Mouse (Mus musculus) heart, embryonic 10.5 days (tissue): ENCODE measurements around the gene D8Ertd738e. TPM values are rescaled to one million over a fixed set of nuclear protein-coding genes. Genes with fewer than 3 reads are reported as not detected.

Source experiments
- DNase-seq: peaks from one replicate; pipeline ENCODE4 v3.0.0-alpha.2; 2017; ENCODE audit warnings: low spot score
- H3K27ac ChIP-seq: fragments of 300-500 bp; sonication (generic); 2 replicates; pipeline ENCODE4 v1.5.1; 2016; ENCODE audit warnings: mild to moderate bottlenecking
- H3K27me3 ChIP-seq: fragments of 300-500 bp; sonication (generic); 2 replicates; pipeline ENCODE4 v1.6.1; 2016; ENCODE audit warnings: mild to moderate bottlenecking; ENCODE audit not compliant: poor library complexity, insufficient read depth, severe bottlenecking
- H3K36me3 ChIP-seq: fragments of 300-500 bp; sonication (generic); 2 replicates; pipeline ENCODE4 v1.6.1; 2016; ENCODE audit warnings: mild to moderate bottlenecking, moderate library complexity
- H3K4me1 ChIP-seq: fragments of 300-500 bp; sonication (generic); 2 replicates; pipeline ENCODE4 v1.6.1; 2016; ENCODE audit warnings: mild to moderate bottlenecking
- H3K4me3 ChIP-seq: fragments of 300-500 bp; sonication (generic); 2 replicates; pipeline ENCODE4 v1.5.1; 2016; ENCODE audit warnings: mild to moderate bottlenecking, moderate library complexity
- H3K9me3 ChIP-seq: fragments of 300-500 bp; sonication (generic); 2 replicates; pipeline ENCODE4 v1.6.1; 2016; ENCODE audit warnings: mild to moderate bottlenecking, moderate library complexity
- WGBS: fragments of 180-500 bp; shearing (Covaris S2); methylation state at CpG from one replicate; pipeline ENCODE4 v1.1.7; 2016; 5-methylcytosine and 5-hydroxymethylcytosine counted together
- polyA plus RNA-seq: library from polyadenylated mRNA; unstranded; fragments of >200 nt; fragmentation: Nextera tagmentation; extraction: Ambion mirVana; gene quantifications from 2 replicates; pipeline ENCODE4 v1.2.1, GENCODE M21; 2016

The D8Ertd738e gene
- polyA plus RNA-seq, 1 experiment from 2014 or later = 374 TPM

DNA sequence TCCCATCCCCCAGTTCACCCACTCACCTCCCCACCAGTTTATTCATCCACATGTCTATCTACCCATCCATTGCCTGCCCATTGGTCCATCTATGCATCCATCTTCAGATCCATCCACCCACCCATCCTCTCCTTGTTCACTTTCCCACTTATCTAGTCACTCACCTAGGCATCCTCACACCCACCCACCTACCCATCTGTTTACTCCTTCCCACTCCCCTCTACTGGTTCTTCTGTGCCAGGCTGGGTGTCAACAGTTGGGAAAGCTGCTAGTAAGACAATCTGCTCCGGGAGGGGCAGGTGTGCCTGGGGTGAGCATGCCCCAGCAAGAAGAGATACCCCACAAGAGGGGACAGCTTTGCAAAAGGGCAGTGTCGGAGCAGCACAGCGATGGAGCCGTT, 11.6 kb upstream of the D8Ertd738e start:
- 87% methylated on average over 4 of the region's 4 CpGs for WGBS

DNA sequence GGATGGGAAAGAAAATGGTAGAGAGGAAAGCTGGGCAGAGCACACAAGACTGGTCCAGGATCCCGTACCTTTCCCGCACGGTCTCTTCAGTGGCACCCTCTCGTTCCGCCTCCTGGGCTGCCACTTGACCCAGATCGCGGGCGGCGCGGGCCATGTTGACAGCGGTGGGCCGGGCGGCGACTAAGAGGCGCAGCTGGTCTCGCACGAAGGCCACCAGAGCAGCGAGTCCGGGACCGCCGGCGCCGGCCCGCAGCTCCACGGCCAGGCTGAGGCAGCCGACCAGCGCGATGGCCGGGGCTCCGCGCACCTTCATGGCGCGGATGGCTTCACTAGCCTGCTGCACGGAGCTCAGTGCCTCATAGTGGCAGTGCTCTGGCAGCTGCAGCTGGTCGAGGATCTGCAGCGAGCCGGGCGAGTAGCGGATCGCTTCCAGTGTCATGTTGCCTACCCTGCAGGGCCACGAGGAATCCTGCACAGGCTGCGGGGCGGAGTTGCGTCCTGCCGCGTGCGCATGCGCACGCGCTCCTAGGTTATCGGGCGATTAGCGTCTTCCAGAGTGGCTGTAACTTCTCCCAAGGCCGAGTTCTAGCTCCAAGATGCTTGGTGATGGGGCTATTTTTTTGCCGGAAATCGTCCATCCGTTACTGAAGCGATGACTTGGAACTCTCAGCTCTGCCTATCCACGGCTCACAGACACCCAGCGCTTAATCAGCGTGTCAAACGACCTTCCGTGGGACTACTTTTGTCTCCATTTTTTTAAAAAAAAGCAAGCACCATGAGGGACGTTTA, 7.5 kb upstream of the D8Ertd738e start, which contains the start of gene Mri1:
TSS of gene Mri1 (minus strand) at position 505 of the 789 bp plus-strand sequence.
- Histone ChIP-seq H3K9me3 (no peaks in the 10 kb centered on the region), H3K4me3 (peak within 1 kb of the TSS; percentile 87), H3K27ac (peak within 1 kb of the TSS; percentile 94), H3K4me1 (peaks cover 24% of the 10 kb centered on the region), H3K27me3 (no peaks in the 10 kb centered on the region), H3K36me3 (peaks cover 70% of the 10 kb centered on the region)
- peak; percentile 95 for DNase-seq
- WGBS = under 1% methylated on average over 64 of the region's 64 CpGs

More for the DNA sequence above, 11.6 kb upstream of the D8Ertd738e start:
- Histone ChIP-seq H3K9me3 (no peaks in the 10 kb centered on the region), H3K27me3 (no peaks in the 10 kb centered on the region), H3K4me1 (peaks cover 21% of the 10 kb centered on the region), H3K36me3 (peaks cover 79% of the 10 kb centered on the region), H3K4me3 (no peak overlapping the region), H3K27ac (no peak overlapping the region)
- DNase-seq = no peak

DNA sequence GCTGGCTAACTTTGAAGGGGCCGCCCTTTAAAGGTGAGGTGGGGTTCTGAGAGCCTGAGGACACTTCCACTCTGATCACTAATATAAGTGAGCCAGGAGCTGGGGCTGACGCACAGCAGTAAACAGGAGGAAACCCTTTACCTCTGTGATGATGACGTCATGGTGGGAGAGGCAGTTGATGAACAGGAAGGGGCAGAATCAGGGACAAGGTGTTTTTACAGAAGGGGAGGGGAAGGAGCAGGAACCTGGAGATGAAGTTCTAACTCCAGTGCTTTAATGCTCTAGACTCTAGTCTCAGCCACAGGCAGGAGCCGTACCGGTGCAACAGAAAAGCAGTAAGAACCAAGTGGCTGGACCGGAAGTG, 6.9 kb upstream of the D8Ertd738e start:
- H3K36me3 ChIP-seq = peaks cover 70% of the 10 kb centered on the region
- no peaks in the 10 kb centered on the region for H3K9me3 ChIP-seq
- no peaks in the 10 kb centered on the region for H3K27me3 ChIP-seq
- H3K4me1 ChIP-seq = peaks cover 24% of the 10 kb centered on the region
- H3K4me3 ChIP-seq = peak overlapping the region; percentile 87
- H3K27ac ChIP-seq = peak overlapping the region; percentile 94
- no peak for DNase-seq
- 11% methylated on average over 6 of the region's 6 CpGs for WGBS

DNA sequence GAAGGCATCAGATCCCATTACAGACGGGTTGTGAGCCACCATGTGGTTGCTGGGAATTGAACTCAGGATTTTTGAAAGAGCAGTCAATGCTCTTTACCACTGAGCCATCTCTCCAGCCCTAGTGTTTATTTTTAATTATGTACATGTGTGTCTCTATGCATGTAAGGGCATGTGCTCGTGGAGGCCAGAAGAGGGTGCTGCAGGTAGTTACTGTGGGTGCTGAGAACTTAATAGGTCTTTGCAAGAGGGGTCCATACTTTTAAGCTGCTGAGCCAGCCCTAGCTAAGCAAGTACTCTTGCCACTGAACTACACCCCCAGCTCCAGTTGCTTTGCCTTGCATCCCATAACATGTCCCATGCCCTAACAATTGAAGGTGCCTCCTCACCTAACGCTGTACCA, 6.3 kb upstream of the D8Ertd738e start:
- H3K4me1 ChIP-seq = peaks cover 24% of the 10 kb centered on the region
- peak overlapping the region; percentile 87 for H3K4me3 ChIP-seq
- WGBS = 88% methylated on average over 3 of the region's 3 CpGs
- H3K27ac ChIP-seq = peak overlapping the region; percentile 94
- no peaks in the 10 kb centered on the region for H3K9me3 ChIP-seq
- H3K36me3 ChIP-seq = peaks cover 70% of the 10 kb centered on the region
- DNase-seq = no peak
- H3K27me3 ChIP-seq = no peaks in the 10 kb centered on the region

DNA sequence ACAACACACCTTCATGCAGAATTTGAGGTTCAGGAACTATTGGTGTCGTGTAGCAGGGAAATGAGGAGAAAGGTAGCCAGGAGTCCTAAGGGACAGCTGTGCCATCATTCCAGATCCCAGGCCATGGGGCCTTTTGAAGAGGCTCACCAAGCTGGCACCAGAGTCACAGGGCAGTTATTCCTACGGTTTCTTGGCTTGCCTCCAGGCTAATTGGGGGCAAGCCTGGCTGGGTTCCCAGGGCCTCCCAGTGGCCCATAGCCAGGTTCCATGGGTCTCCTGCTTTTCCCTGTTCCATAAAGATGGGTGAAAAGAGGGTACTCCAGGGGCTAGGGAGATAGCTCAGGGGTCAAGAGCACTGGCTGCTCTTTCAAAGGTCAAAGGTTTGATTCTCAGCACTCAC, 7.7 kb downstream of the D8Ertd738e start:
- no peak for DNase-seq
- H3K9me3 ChIP-seq = no peaks in the 10 kb centered on the region
- peaks cover 27% of the 10 kb centered on the region for H3K36me3 ChIP-seq
- H3K27me3 ChIP-seq = no peaks in the 10 kb centered on the region
- WGBS = 75% methylated on average over 2 of the region's 2 CpGs
- H3K4me1 ChIP-seq = peaks cover 13% of the 10 kb centered on the region
- H3K27ac ChIP-seq = no peak overlapping the region
- H3K4me3 ChIP-seq = no peak overlapping the region

DNA sequence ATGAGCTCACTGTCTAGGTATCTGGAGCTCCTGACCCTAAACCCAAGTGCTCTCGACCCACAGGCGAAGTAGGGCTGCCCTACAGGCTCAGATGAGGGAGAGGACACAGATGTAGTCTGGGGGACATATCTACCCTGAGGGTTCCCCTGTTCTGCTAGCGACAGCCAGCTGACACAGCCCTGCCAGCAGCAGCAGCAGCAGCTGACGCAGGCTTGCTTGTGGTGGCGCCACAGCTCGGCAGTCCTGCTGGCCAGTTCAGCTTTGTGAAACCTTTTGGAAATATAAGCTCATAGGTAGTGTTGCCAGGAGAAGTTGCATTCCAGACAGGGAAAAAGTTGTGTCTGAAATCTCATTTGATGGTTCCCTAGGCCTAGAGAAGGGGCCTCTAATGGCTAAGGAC, 8.4 kb downstream of the D8Ertd738e start:
- 44% methylated on average over 6 of the region's 6 CpGs for WGBS

DNA sequence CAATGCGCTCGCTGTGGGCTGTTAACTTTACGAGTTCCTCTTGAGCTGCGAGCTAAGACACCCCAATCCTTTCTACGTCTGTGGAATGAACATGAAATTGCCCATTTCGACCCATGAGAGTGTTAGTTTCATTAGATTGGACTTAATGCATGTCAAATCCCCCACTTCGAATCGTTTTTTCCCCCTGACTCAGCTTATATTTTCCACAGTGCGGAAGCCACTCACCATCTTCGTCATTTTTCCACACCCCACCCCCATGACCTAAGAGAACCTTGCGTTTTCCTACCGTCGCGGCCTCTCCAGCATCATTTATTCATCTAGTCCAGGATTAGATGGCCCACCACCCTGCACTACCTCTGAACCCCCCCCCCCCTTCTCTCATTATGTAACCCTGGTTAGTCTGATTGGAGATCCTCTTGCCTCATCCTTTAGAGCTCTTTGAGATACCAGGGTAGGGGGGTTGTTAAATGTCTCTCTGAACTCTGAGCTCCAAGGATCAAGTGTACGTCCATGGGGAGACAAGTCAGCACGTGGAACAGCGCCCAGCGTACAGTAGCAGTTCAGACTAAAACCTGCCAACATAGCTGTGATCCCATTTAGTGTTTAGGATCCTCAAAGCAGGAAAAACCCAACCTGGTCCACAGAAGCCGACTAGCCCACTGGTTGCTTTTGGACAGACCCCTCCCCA, 11.8 kb downstream of the D8Ertd738e start:
- no peaks in the 10 kb centered on the region for H3K9me3 ChIP-seq
- WGBS = 15% methylated on average over 19 of the region's 19 CpGs
- peaks cover 19% of the 10 kb centered on the region for H3K36me3 ChIP-seq
- peaks cover 25% of the 10 kb centered on the region for H3K4me1 ChIP-seq
- peak overlapping the region; percentile 96 for H3K27ac ChIP-seq
- no peak for DNase-seq
- H3K4me3 ChIP-seq = peak overlapping the region; percentile 98
- no peaks in the 10 kb centered on the region for H3K27me3 ChIP-seq

More for the DNA sequence above, 8.4 kb downstream of the D8Ertd738e start:
- peaks cover 16% of the 10 kb centered on the region for H3K4me1 ChIP-seq
- H3K4me3 ChIP-seq = no peak overlapping the region
- H3K36me3 ChIP-seq = peaks cover 21% of the 10 kb centered on the region
- peak overlapping the region; percentile 36; the same call in 1 of the 2 replicates for H3K27ac ChIP-seq
- no peaks in the 10 kb centered on the region for H3K27me3 ChIP-seq
- no peak for DNase-seq
- H3K9me3 ChIP-seq = no peaks in the 10 kb centered on the region

DNA sequence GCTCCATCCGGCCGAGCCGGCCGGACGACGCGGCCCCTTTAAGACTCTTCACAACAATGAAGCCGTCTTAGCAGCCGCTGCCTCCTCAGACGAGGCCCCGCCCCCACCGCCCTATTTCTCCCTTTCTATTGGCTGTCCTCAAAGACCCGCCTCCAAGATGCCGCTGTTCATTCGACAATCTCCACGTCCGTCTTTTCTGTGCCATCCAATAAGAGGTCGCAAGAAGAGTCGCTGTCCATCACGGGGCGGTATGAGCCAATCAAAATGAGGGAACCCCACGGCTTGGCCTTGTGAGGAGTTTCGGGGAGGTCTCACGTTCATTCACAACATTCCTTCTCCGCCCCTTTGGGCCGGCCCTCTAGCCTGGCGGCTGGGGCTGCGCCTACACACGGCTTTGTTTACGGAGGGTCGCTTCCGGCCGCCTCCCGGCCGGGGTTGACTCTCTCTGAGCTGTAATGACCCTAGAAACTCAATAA, 12.5 kb downstream of the D8Ertd738e start, which contains the start of gene Zswim4:
TSS of gene Zswim4 (minus strand) at position 58 of the 476 bp plus-strand sequence.
- H3K27ac ChIP-seq = peak within 1 kb of the TSS; percentile 96
- H3K4me3 ChIP-seq = peak within 1 kb of the TSS; percentile 98
- H3K9me3 ChIP-seq = no peaks in the 10 kb centered on the region
- H3K27me3 ChIP-seq = no peaks in the 10 kb centered on the region
- peaks cover 26% of the 10 kb centered on the region for H3K36me3 ChIP-seq
- under 1% methylated on average over 35 of the region's 35 CpGs for WGBS
- DNase-seq = peak; percentile 100
- H3K4me1 ChIP-seq = peaks cover 25% of the 10 kb centered on the region

DNA sequence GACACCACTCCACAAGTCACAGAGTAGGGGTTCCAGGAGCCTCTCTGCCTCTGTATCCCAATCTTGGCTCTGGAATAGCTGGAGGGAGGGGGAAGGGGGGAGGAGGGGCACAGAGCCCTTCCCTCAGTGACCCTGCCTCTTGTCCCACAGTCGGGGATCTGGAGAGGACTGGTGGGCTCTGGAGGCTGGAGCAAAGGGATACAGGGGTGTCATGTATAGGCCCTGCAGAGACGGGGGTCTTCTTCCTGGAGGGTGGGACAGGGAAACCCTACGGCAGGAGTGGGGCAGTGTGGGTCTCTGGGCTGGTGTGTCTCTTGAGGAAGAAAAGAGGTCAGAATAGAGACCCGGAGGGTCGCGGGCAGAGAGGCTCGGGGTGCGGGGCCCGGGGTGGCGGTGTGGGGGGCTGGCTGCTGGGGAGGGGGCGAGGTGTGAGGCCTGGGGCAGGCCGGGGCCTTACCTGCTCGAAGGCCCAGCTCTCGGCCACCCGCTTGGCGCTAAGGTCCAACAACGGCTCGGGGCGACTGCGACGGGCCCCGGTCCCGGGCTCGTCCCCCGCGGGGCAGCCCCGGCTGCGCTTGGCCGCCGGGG, 13.0 kb downstream of the D8Ertd738e start:
- H3K4me3 ChIP-seq = peak overlapping the region; percentile 98

DNA sequence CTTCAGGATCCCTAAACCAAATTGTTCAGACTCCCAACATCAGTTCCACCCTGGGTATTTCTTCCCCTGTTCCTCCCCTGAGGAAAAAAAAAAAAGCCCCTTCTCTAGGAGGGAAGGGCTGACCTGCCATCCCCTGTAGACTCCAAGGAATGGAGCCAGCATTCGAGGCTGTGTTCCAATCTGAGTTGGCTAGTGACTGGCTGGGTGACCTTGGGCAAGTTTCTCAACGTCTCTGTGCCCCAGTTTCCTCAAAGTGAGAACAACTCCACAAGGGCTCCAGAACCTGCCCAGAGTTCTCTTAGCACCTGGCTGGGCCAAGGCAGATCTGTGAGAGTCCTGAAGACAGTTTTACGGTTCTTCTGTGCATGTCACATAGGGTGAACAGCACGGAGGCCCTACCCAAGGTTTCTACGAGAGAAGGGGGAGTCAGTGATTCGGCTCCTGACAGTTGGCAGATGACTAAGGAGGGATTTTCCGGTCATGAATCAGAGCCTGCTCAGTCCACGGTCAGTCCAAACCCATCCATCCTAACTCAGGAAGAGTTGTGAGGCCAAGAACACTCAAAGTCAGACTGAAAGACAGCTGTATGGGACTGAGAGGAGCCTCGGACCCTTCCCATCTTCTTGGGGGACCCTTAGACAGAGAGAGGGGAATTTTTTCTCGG, 13.6 kb downstream of the D8Ertd738e start:
- Histone ChIP-seq H3K4me1 (peaks cover 21% of the 10 kb centered on the region), H3K36me3 (peaks cover 37% of the 10 kb centered on the region), H3K27ac (peak overlapping the region; percentile 96), H3K4me3 (peak overlapping the region; percentile 98), H3K27me3 (no peaks in the 10 kb centered on the region), H3K9me3 (no peaks in the 10 kb centered on the region)
- WGBS = 39% methylated on average over 10 of the region's 10 CpGs
- no peak for DNase-seq

More for the DNA sequence above, 13.0 kb downstream of the D8Ertd738e start:
- Histone ChIP-seq H3K9me3 (no peaks in the 10 kb centered on the region), H3K27ac (peak overlapping the region; percentile 96), H3K27me3 (no peaks in the 10 kb centered on the region), H3K4me1 (peaks cover 25% of the 10 kb centered on the region), H3K36me3 (peaks cover 31% of the 10 kb centered on the region)
- WGBS = under 1% methylated on average over 30 of the region's 30 CpGs
- no peak for DNase-seq

DNA sequence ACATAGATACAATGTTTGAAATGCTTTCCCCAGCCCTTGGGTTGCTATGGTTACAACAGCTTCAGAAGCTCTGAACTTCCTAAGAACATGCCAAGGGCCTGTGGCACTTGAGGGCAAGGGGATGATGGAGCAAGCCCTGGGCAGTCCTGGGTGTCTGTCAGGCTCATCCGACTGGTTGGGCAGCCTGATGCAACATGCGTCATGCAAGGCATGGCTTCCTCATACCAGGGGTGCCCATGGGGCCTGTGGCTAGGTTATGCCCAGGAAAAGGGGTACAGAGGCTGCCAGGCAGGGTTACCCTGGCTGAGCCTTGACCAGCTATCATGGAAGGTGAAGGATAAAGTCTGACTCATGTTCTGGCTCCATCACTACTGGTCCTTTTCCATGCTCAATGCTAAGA, 16.5 kb downstream of the D8Ertd738e start:
- Histone ChIP-seq H3K36me3 (peaks cover 65% of the 10 kb centered on the region), H3K27me3 (no peaks in the 10 kb centered on the region), H3K9me3 (no peaks in the 10 kb centered on the region), H3K27ac (no peak overlapping the region), H3K4me1 (peaks cover 18% of the 10 kb centered on the region), H3K4me3 (no peak overlapping the region)
- 92% methylated on average over 2 of the region's 2 CpGs for WGBS
- DNase-seq = no peak

DNA sequence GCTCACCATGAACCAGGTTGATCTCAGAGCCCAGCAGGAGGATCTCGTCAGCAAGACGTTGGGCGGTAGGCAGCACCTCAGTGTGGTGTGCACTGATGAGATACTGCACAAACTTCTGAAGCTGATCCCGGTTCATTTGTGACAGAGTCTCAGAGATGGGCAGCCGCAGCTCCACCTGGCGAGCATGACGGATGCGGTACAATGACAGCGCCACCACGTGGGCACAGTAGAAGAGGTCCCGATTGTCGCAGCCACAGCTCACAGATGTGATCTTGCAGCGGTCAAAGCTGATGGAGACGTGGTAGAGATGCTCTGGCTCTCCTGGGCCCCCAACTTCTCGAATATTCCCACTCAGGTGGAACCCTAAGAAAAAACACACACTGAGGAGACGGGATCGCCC, 18.8 kb downstream of the D8Ertd738e start:
- no peaks in the 10 kb centered on the region for H3K9me3 ChIP-seq
- 71% methylated on average over 17 of the region's 17 CpGs for WGBS
- no peak overlapping the region for H3K27ac ChIP-seq
- peaks cover 5% of the 10 kb centered on the region for H3K4me1 ChIP-seq
- no peak overlapping the region for H3K4me3 ChIP-seq
- DNase-seq = no peak
- H3K36me3 ChIP-seq = peaks cover 88% of the 10 kb centered on the region
- H3K27me3 ChIP-seq = no peaks in the 10 kb centered on the region
